Mouse (Mus musculus) intestine, embryonic 16.5 days (tissue): ENCODE data around the gene Mrps2. TPM values are rescaled to one million over a fixed set of nuclear protein-coding genes. Genes with fewer than 3 reads are reported as not detected.
"Not testable (repeated sequence)": the region's sequence is repeated elsewhere in the genome, so short reads cannot be mapped to it uniquely, and the experiment has no call there.

Source experiments
- ATAC-seq: fragments of 200-750 bp; cut with Nextera tagmentation; 2 replicates; pipeline ENCODE4 v1.8.0; 2017; ENCODE audit warnings: moderate TSS enrichment, moderate library complexity
- H3K27ac ChIP-seq: fragments of 300-500 bp; sonication (generic); 2 replicates; pipeline ENCODE4 v1.5.1; 2014; ENCODE audit warnings: mild to moderate bottlenecking, low read length
- H3K27me3 ChIP-seq: fragments of 300-500 bp; sonication (generic); replicated peaks from 2 replicates; pipeline ENCODE4 v1.6.1; 2014; ENCODE audit warnings: low read length, control low read depth, mixed read lengths; ENCODE audit not compliant: control insufficient read depth, insufficient read depth
- H3K36me3 ChIP-seq: fragments of 300-500 bp; sonication (generic); 2 replicates; pipeline ENCODE4 v1.6.1; 2014; ENCODE audit warnings: low read length, control low read depth; ENCODE audit not compliant: control insufficient read depth, insufficient read depth
- H3K4me1 ChIP-seq: fragments of 300-500 bp; sonication (generic); 2 replicates; pipeline ENCODE4 v1.6.1; 2014; ENCODE audit warnings: low read length, control low read depth, mixed read lengths; ENCODE audit not compliant: control insufficient read depth, insufficient read depth
- H3K4me2 ChIP-seq: fragments of 300-500 bp; sonication (generic); 2 replicates; pipeline ENCODE4 v1.6.1; 2014; ENCODE audit warnings: low read depth, low read length, control low read depth
- H3K4me3 ChIP-seq: fragments of 300-500 bp; sonication (generic); 2 replicates; pipeline ENCODE4 v1.5.1; 2014; ENCODE audit warnings: mild to moderate bottlenecking, low read length
- H3K9ac ChIP-seq: fragments of 300-500 bp; sonication (generic); 2 replicates; pipeline ENCODE4 v1.6.1; 2014; ENCODE audit warnings: low read depth, low read length
- H3K9me3 ChIP-seq: fragments of 300-500 bp; sonication (generic); 2 replicates; pipeline ENCODE4 v1.6.1; 2016; ENCODE audit warnings: low read length, control low read depth; ENCODE audit not compliant: control insufficient read depth
- WGBS: fragments of 180-500 bp; shearing (Covaris S2); extraction: QIAGEN DNeasy Blood & Tissue Kit; methylation state at CpG from one replicate; pipeline ENCODE4 v1.1.7; 2014; 5-methylcytosine and 5-hydroxymethylcytosine counted together
- polyA plus RNA-seq: library from polyadenylated mRNA; unstranded; fragments of >200 nt; fragmentation: Nextera tagmentation; extraction: Ambion mirVana; gene quantifications from 2 replicates; pipeline ENCODE4 v1.2.1, GENCODE M21; 2015

The Mrps2 gene
- polyA plus RNA-seq, 1 experiment from 2014 or later = 66.9 TPM

DNA sequence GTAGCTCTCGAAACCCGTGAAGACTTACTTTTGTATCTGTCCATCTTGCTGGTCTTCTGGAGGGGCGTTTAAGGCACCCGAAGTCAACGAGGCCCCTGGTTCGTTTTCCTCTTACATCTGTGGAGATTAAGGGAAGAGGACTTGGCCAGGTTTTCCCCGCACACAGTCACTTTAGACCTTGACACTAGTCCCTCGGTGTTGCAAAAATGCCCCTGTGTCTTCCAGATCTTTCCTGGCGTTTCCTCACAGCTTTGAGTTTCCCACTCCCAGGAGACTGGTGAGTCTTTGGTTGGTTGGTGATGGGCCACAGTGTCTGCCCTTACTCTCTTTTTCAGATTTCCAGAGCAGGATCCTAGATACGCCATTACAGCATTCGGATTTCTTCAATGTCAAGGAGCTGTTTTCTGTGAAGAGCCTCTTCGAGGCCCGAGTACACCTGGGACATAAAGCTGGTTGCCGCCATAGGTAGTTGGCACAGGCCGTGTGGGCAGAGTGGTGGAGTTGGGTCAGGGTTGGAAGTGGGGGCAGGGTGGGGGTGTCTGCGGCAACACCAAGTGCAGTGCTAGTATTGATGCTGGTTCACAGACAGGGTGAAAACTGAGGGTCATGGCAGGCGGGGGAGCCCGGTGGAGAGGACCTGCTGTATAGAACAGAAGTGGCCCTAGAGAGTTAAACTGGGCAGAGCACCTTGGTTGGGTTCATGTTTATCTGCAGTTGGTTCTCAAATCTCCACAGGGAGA, 790 bp downstream of the Mrps2 start:
- 56% methylated on average over 18 of the region's 18 CpGs for whole genome bisulfite sequencing
- Histone ChIP-seq H3K27ac (no peak overlapping the region), H3K9ac (peak overlapping the region; percentile 94), H3K4me1 (peaks cover 14% of the 10 kb centered on the region), H3K4me3 (peak overlapping the region; percentile 90), H3K4me2 (peak overlapping the region; percentile 59), H3K36me3 (peaks cover 30% of the 10 kb centered on the region), H3K27me3 (no peaks in the 10 kb centered on the region), H3K9me3 (peaks cover 4% of the 10 kb centered on the region; the same call in 1 of the 2 replicates)
- ATAC-seq = no peak

GRCm38 (mm10) chr2:28469461-28469860, 1.6 kb downstream of the Mrps2 start:
- H3K9me3 ChIP-seq = peaks cover 4% of the 10 kb centered on the region; the same call in 1 of the 2 replicates
- 96% methylated on average over 14 of the region's 14 CpGs for WGBS

DNA sequence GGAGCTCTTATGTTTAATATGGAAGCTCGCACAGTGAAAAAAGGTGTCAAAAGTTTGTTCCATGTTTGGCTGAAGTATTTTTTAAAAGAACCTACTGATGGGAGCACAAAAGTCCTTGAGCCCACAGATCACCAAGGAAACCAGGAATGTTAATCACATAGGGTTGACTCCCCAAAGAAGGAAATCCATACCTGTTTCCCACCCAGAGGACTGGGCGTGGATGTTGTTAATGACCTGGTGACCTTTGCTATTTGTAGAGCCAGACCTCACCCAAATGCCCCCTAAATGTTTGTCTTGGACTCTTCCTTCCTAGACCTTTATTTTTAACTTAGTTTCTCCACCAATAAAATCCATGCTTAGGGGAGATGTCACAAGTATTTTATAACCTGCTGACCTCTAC, 2.7 kb downstream of the Mrps2 start:
- Histone ChIP-seq H3K4me1 (peaks cover 14% of the 10 kb centered on the region), H3K4me3 (no peak overlapping the region), H3K9ac (no peak overlapping the region), H3K36me3 (peaks cover 30% of the 10 kb centered on the region), H3K27ac (no peak overlapping the region), H3K27me3 (no peaks in the 10 kb centered on the region), H3K9me3 (peaks cover 4% of the 10 kb centered on the region; the same call in 1 of the 2 replicates), H3K4me2 (no peak overlapping the region)
- ATAC-seq = no peak
- WGBS = 77% methylated on average over 2 of the region's 2 CpGs

More at GRCm38 (mm10) chr2:28469461-28469860, 1.6 kb downstream of the Mrps2 start:
- Histone ChIP-seq H3K27ac (no peak overlapping the region), H3K27me3 (no peaks in the 10 kb centered on the region), H3K4me3 (no peak overlapping the region), H3K4me1 (peaks cover 14% of the 10 kb centered on the region), H3K4me2 (no peak overlapping the region), H3K9ac (no peak overlapping the region), H3K36me3 (peaks cover 30% of the 10 kb centered on the region)
- ATAC-seq = no peak

- WGBS = 96% methylated on average over 8 of the region's 8 CpGs
- H3K27me3 ChIP-seq, H3K4me1 ChIP-seq, ATAC-seq, H3K4me3 ChIP-seq, H3K9me3 ChIP-seq, H3K9ac ChIP-seq, H3K4me2 ChIP-seq, H3K27ac ChIP-seq: not testable (repeated sequence)
- peaks cover 30% of the 10 kb centered on the region for H3K36me3 ChIP-seq
Observed at GRCm38 (mm10) chr2:28472011-28472410, 4.1 kb downstream of the Mrps2 start.

- H3K27ac ChIP-seq, ATAC-seq, H3K9ac ChIP-seq, H3K27me3 ChIP-seq, H3K36me3 ChIP-seq, H3K4me2 ChIP-seq, H3K4me1 ChIP-seq, H3K4me3 ChIP-seq, H3K9me3 ChIP-seq: not testable (repeated sequence)
- 96% methylated on average over 5 of the region's 5 CpGs for WGBS
Observed at GRCm38 (mm10) chr2:28477993-28478392, 10.1 kb downstream of the Mrps2 start.

DNA sequence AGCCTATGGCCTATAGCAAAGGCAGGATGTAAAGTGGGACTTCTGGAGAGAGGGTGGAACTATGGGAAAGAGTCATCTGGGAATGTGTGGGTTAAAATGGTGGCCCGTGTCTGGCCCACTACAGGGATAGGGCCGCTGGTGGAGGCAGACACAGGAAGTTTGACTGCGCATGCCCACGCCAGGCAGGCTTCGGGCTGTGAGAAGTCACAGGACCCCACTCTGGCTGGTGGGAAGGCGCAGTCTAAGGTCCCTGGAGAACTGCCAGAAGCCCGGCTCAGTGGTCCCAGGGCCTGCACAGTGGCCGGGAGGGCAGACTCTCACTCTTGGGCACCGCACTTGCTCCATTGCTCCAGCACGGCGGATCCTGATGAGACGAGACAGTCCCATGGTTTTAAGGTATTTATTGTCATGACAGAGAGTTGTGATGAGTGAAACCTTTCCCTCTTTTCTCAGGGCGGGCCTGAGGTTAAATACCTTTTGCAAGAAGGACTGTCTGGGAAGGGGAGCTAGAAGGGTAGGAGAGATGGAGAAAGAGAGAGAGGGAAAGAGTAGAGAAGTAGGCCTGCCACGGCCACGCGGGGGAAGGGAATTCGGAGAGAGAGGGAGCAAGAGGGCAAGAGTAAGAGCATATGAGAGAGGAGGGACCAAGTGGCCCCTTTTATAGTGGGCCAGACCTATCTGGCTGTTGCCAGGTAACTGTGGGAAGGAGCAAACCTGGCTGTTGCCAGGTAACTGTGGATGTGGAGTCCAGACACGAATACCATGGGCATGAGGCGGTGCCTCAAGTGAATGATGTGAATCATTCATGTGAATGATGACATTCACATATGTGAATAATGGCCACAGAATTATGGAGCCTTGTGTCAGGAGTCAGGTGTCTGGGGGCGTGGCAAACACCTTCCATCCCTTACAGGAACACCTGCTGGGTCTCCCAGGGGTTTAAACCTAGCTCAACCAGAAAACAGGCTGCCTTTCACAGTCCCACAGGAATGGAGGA, 11.6 kb downstream of the Mrps2 start:
- Histone ChIP-seq H3K9me3 (no peaks in the 10 kb centered on the region), H3K4me3 (peak overlapping the region; percentile 50), H3K4me1 (0 out of 2 replicates have a peak, but pooled peaks cover 3% of the 10 kb centered on the region), H3K4me2 (peak overlapping the region; percentile 46), H3K36me3 (no peaks in the 10 kb centered on the region), H3K27ac (peak overlapping the region; percentile 68), H3K9ac (peak overlapping the region; percentile 66), H3K27me3 (no peaks in the 10 kb centered on the region)
- 48% methylated on average over 20 of the region's 20 CpGs for WGBS
- ATAC-seq = peak; percentile 50; the same call in 1 of the 2 replicates

DNA sequence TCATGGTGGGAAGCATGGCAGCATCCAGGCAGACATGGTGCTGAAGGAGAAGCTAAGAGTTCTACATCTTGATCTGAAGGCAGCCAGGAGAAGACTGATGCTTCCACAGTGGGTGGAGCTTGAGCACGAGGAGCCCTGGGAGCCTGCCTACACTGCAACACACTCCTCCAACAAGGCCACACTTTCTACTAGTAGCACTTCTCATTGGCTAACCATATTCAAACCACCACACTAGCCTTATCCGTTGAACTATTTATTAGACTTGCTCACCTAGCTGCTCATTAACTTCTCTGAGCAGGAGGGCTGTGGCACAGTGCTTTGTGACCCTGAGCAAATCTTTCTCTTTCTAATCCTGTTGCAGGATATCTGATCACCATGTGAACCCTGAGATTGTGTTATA, 16.0 kb downstream of the Mrps2 start:
- Histone ChIP-seq H3K4me3 (no peak overlapping the region), H3K36me3 (no peaks in the 10 kb centered on the region), H3K9ac (no peak overlapping the region), H3K9me3 (no peaks in the 10 kb centered on the region), H3K4me1 (0 out of 2 replicates have a peak, but pooled peaks cover 2% of the 10 kb centered on the region), H3K27ac (no peak overlapping the region), H3K27me3 (no peaks in the 10 kb centered on the region), H3K4me2 (no peak overlapping the region)
- ATAC-seq = peak; percentile 85
- 58% methylated on average over 2 of the region's 2 CpGs for WGBS

- 78% methylated on average over 2 of the region's 2 CpGs for WGBS
- ATAC-seq = no peak
- H3K4me1 ChIP-seq = peaks cover 13% of the 10 kb centered on the region
- H3K4me2 ChIP-seq = no peak overlapping the region
- no peaks in the 10 kb centered on the region for H3K36me3 ChIP-seq
- H3K27me3 ChIP-seq = no peaks in the 10 kb centered on the region
- H3K9ac ChIP-seq = no peak overlapping the region
- H3K4me3 ChIP-seq = no peak overlapping the region
- H3K9me3 ChIP-seq = no peaks in the 10 kb centered on the region
- no peak overlapping the region for H3K27ac ChIP-seq
Observed at GRCm38 (mm10) chr2:28494521-28494920, 26.7 kb downstream of the Mrps2 start.

DNA sequence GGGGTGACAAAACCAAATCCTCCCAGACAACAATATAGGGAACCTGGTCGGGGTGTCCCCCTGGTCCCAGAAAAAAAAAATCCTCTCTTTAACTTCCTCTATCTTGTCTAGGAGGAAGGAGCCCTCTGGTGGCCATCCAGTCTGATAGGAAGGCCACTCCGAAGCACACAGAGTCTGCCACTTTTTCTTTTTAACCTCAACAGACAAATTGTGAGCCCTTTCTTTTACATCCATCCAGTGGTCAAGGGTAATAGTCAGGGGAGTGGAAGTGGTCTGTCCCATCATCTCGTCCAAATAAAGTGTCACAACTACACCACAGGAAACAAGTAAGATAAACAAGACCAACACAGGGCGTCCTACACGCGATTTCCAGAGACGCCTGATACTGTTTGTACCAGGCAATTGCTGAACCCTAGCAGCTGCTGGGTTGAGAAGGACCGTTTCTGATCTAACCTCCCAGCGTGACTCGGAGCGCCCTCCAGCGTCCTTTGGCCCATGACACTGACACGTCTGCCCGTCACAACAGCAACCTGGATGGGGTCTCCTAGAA, 27.4 kb downstream of the Mrps2 start:
- Histone ChIP-seq H3K4me1 (peaks cover 13% of the 10 kb centered on the region), H3K36me3 (no peaks in the 10 kb centered on the region), H3K4me2 (no peak overlapping the region), H3K27ac (0 out of 2 replicates have a peak overlapping the region, but pooled peaks have one; percentile 20), H3K27me3 (no peaks in the 10 kb centered on the region), H3K4me3 (no peak overlapping the region), H3K9me3 (no peaks in the 10 kb centered on the region), H3K9ac (no peak overlapping the region)
- WGBS = 72% methylated on average over 14 of the region's 14 CpGs
- no peak for ATAC-seq
